Mouse (Mus musculus) kidney, adult 9 months (tissue): ENCODE data around the gene Arfip1.

Experiments
- DNase-seq: peaks from one replicate; pipeline ENCODE4 v3.0.0; 2022

The Arfip1 gene

GRCm38 (mm10) chr3:84449015-84449414, 133.4 kb downstream of the Arfip1 start:
- DNase-seq: no peak

- no peak for DNase-seq
Measured at GRCm38 (mm10) chr3:84447803-84448202, 134.6 kb downstream of the Arfip1 start.
